Mouse (Mus musculus): ENCODE results near the gene Tet3.

DNA sequence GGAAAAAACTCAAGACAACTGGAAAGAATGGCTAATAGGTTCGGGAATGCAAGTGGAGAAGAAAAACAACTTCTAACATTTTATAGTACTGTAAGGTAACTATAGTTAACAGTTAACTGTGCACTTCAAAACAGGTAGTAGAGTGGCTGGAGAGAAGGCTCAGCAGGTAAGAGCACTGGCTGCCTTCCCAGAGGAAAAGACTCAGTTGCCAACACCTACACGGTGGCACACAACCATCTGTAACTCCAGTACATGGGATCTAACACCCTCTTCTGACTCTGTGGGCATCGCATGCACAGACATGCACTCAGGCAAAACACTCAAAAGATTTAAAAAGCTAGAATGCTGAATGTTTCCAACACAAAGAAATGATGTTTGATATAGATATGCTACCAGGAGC lies 39.4 kb downstream of the Tet3 start:
- no peak for TF ChIP-seq POLR2A (IDR thresholded peaks at IDR 0.05; ENCODE audit: low read depth, low read length)
- TF ChIP-seq CTCF (IDR thresholded peaks at IDR 0.05; ENCODE audit: borderline replicate concordance, insufficient read depth, low read length) = no peak
